Mouse (Mus musculus): ENCODE results near the gene Safb. TPM values are rescaled to one million over a fixed set of nuclear protein-coding genes. Genes with fewer than 3 reads are reported as not detected.

The Safb gene
- polyA plus RNA-seq, 1 experiment from 2014 or later: 125 TPM

DNA sequence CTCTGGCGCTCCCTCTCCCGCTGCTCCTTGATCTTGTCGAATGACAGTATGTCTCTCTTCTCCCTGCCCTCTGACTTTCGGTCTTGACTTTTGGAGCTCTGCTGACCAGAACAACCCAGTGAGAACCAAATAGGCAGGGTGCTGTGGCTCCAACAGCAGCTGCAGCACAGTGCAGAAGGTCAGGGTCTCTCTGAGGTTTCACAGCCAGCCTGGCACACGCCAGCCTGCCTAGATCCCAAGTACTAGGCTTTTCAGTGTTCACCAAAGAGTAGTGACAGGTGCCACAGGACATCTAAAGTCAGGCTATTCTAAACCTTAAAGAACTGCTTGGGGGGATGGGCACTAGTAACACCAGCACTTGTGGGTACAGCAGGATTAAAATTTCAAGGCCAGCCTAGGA is 17.7 kb upstream of the Safb start:
- 91% methylated on average over 5 of the region's 5 CpGs for WGBS
- ATAC-seq (replicated peaks; ENCODE audit: low FRiP score): no peak
- peaks cover 100% of the 10 kb centered on the region for H3K36me3 ChIP-seq

GRCm38 (mm10) chr17:56567370-56567769 is 17.3 kb upstream of the Safb start:
- Histone ChIP-seq H3K4me1 (no peaks in the 10 kb centered on the region), H3K9ac (no peak overlapping the region), H3K9me3 (replicated peaks) (no peaks in the 10 kb centered on the region), H3K4me3 (replicated peaks) (no peak overlapping the region), H3K27me3 (no peaks in the 10 kb centered on the region), H3K27ac (no peak overlapping the region), H3K4me2 (no peak overlapping the region), H3K36me3 (peaks cover 100% of the 10 kb centered on the region)
- WGBS: 96% methylated on average over 4 of the region's 4 CpGs
- no peak for ATAC-seq (replicated peaks; ENCODE audit: low FRiP score)

More for the DNA sequence above, 17.7 kb upstream of the Safb start:
- no peaks in the 10 kb centered on the region for H3K27me3 ChIP-seq
- no peak overlapping the region for H3K4me3 ChIP-seq (replicated peaks)
- no peak overlapping the region for H3K4me2 ChIP-seq
- no peaks in the 10 kb centered on the region for H3K9me3 ChIP-seq (replicated peaks)
- no peaks in the 10 kb centered on the region for H3K4me1 ChIP-seq
- H3K9ac ChIP-seq: no peak overlapping the region
- H3K27ac ChIP-seq: no peak overlapping the region

DNA sequence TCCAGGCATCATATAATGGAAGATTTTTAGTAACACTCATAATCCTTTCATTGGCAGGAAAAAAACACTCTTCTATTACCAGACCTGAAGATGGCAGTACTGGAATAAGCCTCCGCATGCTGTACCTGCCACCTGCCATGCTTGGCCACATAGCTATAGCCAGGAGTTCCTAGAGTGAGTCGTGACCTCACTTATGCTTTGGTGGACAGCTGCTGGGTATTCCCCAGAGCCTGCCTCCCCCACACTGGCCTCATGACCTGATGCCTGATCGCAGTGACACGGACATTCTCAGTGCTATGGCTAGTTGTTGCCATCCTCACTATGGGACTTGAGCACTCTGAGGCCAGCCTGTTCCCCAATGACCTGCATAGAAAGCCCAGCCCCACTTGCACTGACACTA is 14.3 kb upstream of the Safb start:
- Histone ChIP-seq H3K9me3 (replicated peaks) (no peaks in the 10 kb centered on the region), H3K9ac (no peak overlapping the region), H3K4me2 (no peak overlapping the region), H3K4me1 (no peaks in the 10 kb centered on the region), H3K4me3 (replicated peaks) (no peak overlapping the region), H3K27ac (no peak overlapping the region), H3K36me3 (peaks cover 98% of the 10 kb centered on the region), H3K27me3 (no peaks in the 10 kb centered on the region)
- 84% methylated on average over 4 of the region's 4 CpGs for WGBS
- ATAC-seq (replicated peaks; ENCODE audit: low FRiP score): no peak

- Histone ChIP-seq H3K27me3 (no peaks in the 10 kb centered on the region), H3K4me3 (replicated peaks) (no peak overlapping the region), H3K9me3 (replicated peaks) (no peaks in the 10 kb centered on the region), H3K27ac (no peak overlapping the region), H3K36me3 (peaks cover 95% of the 10 kb centered on the region), H3K4me2 (no peak overlapping the region), H3K4me1 (no peaks in the 10 kb centered on the region), H3K9ac (no peak overlapping the region)
- no peak for ATAC-seq (replicated peaks; ENCODE audit: low FRiP score)
- 50% methylated on average over 1 of the region's 1 CpGs for WGBS
Measured at GRCm38 (mm10) chr17:56572154-56572553, 12.5 kb upstream of the Safb start.

DNA sequence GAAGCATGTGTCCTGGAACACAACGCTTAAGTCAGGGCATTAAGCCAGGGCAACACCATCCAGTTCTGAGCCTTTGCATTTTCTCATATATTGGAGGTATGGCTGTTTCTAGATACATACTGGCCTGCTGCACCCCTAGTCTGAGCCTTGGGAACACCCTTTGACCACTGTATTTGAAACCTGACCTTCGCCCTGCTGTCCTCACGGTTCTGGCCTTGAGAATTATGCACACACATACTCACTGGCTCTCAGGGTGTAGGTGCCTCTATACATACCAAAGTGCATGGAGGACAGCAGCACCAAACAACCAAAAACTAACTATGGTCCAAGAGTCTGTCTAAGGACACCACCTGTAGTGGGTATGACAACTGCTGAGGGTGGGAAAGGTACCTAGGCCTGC is 11.7 kb upstream of the Safb start:
- 91% methylated on average over 3 of the region's 3 CpGs for WGBS
- Histone ChIP-seq H3K27me3 (no peaks in the 10 kb centered on the region), H3K27ac (no peak overlapping the region), H3K4me2 (no peak overlapping the region), H3K36me3 (peaks cover 95% of the 10 kb centered on the region), H3K4me3 (replicated peaks) (no peak overlapping the region), H3K9ac (no peak overlapping the region), H3K9me3 (replicated peaks) (no peaks in the 10 kb centered on the region), H3K4me1 (no peaks in the 10 kb centered on the region)
- ATAC-seq (replicated peaks; ENCODE audit: low FRiP score): no peak

DNA sequence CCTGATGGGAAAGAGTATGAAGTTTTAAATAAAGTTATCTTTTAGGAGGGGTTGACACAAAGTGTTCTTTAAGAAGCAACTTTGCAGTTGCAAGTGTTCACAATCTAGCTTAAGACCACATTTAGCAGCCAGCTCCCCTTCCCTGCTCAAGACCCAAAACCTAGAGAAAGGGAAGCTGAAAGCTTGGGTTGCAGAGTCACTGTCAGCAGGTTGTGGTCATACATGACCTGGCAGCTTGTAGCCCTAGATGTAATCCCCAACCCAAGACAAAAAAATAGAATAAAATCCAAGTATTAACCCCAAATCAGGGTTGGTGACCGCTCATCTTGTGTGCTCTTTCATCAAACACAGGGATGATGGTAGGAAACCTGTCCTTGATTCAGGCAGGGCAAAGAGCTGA is 1.6 kb upstream of the Safb start:
- peaks cover 68% of the 10 kb centered on the region for H3K36me3 ChIP-seq
- no peaks in the 10 kb centered on the region for H3K9me3 ChIP-seq (replicated peaks)
- H3K4me1 ChIP-seq: peaks cover 45% of the 10 kb centered on the region
- WGBS: 68% methylated on average over 1 of the region's 1 CpGs
- H3K27ac ChIP-seq: peak overlapping the region; percentile 97; the same call in 1 of the 2 replicates
- no peaks in the 10 kb centered on the region for H3K27me3 ChIP-seq
- peak overlapping the region; percentile 80 for H3K4me2 ChIP-seq
- H3K4me3 ChIP-seq (replicated peaks): peak overlapping the region; percentile 82
- peak overlapping the region; percentile 93 for H3K9ac ChIP-seq
- no peak for ATAC-seq (replicated peaks; ENCODE audit: low FRiP score)

DNA sequence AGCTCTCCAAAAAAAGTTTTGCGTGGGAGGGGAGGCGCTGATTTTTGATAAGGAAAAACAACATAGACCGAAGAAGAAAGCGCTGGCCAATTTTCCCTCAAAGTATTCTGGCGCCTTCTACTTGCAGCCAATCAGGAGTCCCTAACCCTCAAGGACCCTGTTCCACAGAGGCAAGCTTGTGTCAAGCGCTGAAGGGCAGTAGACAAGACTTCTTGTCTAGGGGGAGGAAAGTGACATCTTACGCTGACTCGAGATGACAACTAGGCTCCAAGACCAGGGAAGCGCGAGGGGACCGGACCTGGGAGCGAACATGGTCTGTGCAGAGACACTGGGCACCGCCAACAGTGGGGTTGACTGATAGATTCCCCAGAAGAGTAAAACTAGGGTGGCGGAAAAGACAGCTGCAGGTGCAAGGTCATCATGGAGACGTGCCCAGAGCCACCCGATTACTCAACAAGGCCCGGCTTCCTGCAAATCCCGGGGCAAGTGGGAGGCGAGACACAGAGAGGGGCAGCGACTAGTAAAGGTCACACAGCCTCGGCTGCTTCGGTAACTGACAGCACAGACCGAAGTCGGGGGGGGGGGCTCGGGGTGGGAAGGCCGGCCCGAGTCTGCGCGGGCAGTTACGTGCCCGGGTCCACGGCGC is 891 bp upstream of the Safb start:
- Histone ChIP-seq H3K27me3 (no peaks in the 10 kb centered on the region), H3K4me1 (peaks cover 47% of the 10 kb centered on the region), H3K27ac (peak overlapping the region; percentile 97), H3K4me3 (replicated peaks) (peak overlapping the region; percentile 82), H3K36me3 (peaks cover 68% of the 10 kb centered on the region), H3K9me3 (replicated peaks) (no peaks in the 10 kb centered on the region), H3K4me2 (peak overlapping the region; percentile 80), H3K9ac (peak overlapping the region; percentile 93)
- WGBS: under 1% methylated on average over 33 of the region's 33 CpGs
- no peak for ATAC-seq (replicated peaks; ENCODE audit: low FRiP score)

DNA sequence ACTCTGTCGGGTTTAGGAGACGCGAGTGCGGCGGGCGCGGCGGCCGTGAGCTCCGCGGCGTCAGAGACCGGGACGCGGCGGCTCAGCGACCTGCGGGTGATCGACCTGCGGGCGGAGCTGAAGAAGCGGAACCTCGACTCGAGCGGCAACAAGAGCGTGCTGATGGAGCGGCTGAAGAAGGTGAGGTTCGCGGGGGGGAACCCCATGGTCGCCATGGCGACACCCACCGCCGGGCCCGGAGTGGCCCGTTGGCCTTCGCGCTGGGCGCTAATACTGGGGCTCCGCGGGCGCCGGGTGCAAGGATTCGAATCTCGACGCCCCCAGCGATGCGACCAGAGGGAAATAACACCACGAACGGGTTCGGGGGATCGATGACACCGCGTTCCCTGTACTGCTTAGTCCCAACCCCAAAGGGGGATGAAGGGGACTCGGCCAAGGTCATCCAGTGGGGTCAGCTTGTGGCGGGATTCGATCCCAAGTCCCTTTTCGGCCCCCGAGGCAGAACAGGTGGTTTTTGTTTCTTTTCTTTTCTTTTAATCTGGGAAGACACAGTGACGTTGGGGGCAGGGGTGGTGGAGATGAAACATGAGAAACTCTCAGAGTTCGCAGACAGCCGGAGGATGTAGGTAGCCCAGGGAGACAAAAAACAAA is 671 bp downstream of the Safb start:
- H3K4me1 ChIP-seq: peaks cover 50% of the 10 kb centered on the region
- peak; percentile 12 for ATAC-seq (replicated peaks; ENCODE audit: low FRiP score)
- peak overlapping the region; percentile 95 for H3K27ac ChIP-seq
- no peaks in the 10 kb centered on the region for H3K27me3 ChIP-seq
- peak overlapping the region; percentile 76 for H3K4me2 ChIP-seq
- H3K4me3 ChIP-seq (replicated peaks): peak overlapping the region; percentile 82
- H3K9me3 ChIP-seq (replicated peaks): no peaks in the 10 kb centered on the region
- H3K9ac ChIP-seq: peak overlapping the region; percentile 91
- peaks cover 68% of the 10 kb centered on the region for H3K36me3 ChIP-seq
- WGBS: under 1% methylated on average over 61 of the region's 61 CpGs

- H3K4me1 ChIP-seq: peaks cover 37% of the 10 kb centered on the region
- 0 out of 2 replicates have a peak overlapping the region, but pooled peaks have one; percentile 12 for H3K4me2 ChIP-seq
- H3K27ac ChIP-seq: no peak overlapping the region
- peaks cover 68% of the 10 kb centered on the region for H3K36me3 ChIP-seq
- no peak overlapping the region for H3K4me3 ChIP-seq (replicated peaks)
- no peaks in the 10 kb centered on the region for H3K27me3 ChIP-seq
- ATAC-seq (replicated peaks; ENCODE audit: low FRiP score): no peak
- no peaks in the 10 kb centered on the region for H3K9me3 ChIP-seq (replicated peaks)
- WGBS: 56% methylated on average over 1 of the region's 1 CpGs
- H3K9ac ChIP-seq: no peak overlapping the region
Measured at GRCm38 (mm10) chr17:56587773-56588172, 3.1 kb downstream of the Safb start.

- H3K27me3 ChIP-seq: no peaks in the 10 kb centered on the region
- no peak overlapping the region for H3K4me3 ChIP-seq (replicated peaks)
- peaks cover 79% of the 10 kb centered on the region for H3K36me3 ChIP-seq
- 88% methylated on average over 4 of the region's 4 CpGs for WGBS
- H3K4me2 ChIP-seq: no peak overlapping the region
- H3K4me1 ChIP-seq: peaks cover 28% of the 10 kb centered on the region
- H3K9ac ChIP-seq: no peak overlapping the region
- no peaks in the 10 kb centered on the region for H3K9me3 ChIP-seq (replicated peaks)
- no peak overlapping the region for H3K27ac ChIP-seq
- no peak for ATAC-seq (replicated peaks; ENCODE audit: low FRiP score)
Measured at GRCm38 (mm10) chr17:56588921-56589320, 4.3 kb downstream of the Safb start.

- no peaks in the 10 kb centered on the region for H3K9me3 ChIP-seq (replicated peaks)
- H3K4me2 ChIP-seq: no peak overlapping the region
- no peaks in the 10 kb centered on the region for H3K27me3 ChIP-seq
- H3K4me1 ChIP-seq: peaks cover 10% of the 10 kb centered on the region
- no peak overlapping the region for H3K27ac ChIP-seq
- no peak overlapping the region for H3K9ac ChIP-seq
- H3K4me3 ChIP-seq (replicated peaks): no peak overlapping the region
- no peak for ATAC-seq (replicated peaks; ENCODE audit: low FRiP score)
- H3K36me3 ChIP-seq: peaks cover 100% of the 10 kb centered on the region
Measured at GRCm38 (mm10) chr17:56592553-56592952, 7.9 kb downstream of the Safb start.

DNA sequence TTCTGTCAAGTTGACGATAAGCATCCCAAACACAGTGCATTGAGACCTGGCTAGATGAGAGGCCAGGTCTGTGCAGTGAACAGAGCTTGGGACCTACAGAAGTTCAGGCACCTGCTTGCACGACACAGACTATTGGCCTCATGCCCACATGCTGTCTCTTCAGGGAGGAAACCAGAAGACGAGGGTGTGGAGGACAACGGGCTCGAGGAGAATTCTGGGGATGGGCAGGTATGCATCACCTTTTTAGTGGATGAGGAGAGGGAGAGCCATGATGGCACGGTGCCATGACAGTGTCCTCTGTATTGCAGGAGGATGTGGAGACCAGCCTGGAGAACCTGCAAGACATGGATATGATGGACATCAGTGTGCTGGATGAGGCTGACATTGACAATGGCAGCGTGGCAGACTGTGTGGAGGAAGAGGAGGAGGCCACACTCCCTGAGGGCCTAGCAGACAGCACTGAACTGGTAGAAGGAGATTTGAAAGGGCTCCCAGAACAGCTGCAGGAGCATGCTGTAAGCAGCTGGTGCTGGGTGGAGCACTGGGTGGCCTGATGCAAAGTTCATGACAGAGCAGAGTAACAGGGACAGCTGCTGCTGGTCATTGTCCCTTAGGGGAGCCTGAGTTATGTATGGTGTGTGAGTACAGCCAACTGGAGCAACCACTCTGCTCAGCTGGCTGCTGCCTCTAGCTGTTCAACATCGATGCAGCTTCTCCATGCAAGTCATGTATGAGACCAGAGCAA is 9.1 kb downstream of the Safb start:
- 85% methylated on average over 8 of the region's 8 CpGs for WGBS
- Histone ChIP-seq H3K4me3 (replicated peaks) (no peak overlapping the region), H3K4me2 (no peak overlapping the region), H3K36me3 (peaks cover 97% of the 10 kb centered on the region), H3K27me3 (no peaks in the 10 kb centered on the region), H3K27ac (no peak overlapping the region), H3K4me1 (0 out of 2 replicates have a peak, but pooled peaks cover 3% of the 10 kb centered on the region), H3K9me3 (replicated peaks) (no peaks in the 10 kb centered on the region), H3K9ac (no peak overlapping the region)
- ATAC-seq (replicated peaks; ENCODE audit: low FRiP score): no peak
